Mouse (Mus musculus) liver, adult 2 months (tissue): Measurements from ENCODE around the gene Inava.

Experiments
- CTCF ChIP-seq: fragments of 200-500 bp; IDR thresholded peaks from 2 replicates; pipeline ENCODE4 v1.5.1; 2011; ENCODE audit warnings: low read depth, low read length, control low read depth
- POLR2A ChIP-seq: fragments of 200-500 bp; IDR thresholded peaks from 2 replicates; pipeline ENCODE4 v1.6.1; 2011; ENCODE audit warnings: low read length, control low read depth; ENCODE audit not compliant: insufficient read depth; ENCODE audit errors: extremely low read depth

GRCm38 (mm10) chr1:136244469-136244868 is 10.4 kb upstream of the Inava start:
- no peak for TF ChIP-seq CTCF
- no peak for TF ChIP-seq POLR2A
